Mouse (Mus musculus) right cerebral cortex, adult 2 months (tissue): ENCODE measurements around the gene Vmn2r110.

Experiments
- DNase-seq, 2 experiments: peaks; one replicate each; pipeline ENCODE4 v3.0.0; 2021 to 2022; ENCODE audit warnings: low spot score in 2 of 2

Gene Vmn2r110

DNA sequence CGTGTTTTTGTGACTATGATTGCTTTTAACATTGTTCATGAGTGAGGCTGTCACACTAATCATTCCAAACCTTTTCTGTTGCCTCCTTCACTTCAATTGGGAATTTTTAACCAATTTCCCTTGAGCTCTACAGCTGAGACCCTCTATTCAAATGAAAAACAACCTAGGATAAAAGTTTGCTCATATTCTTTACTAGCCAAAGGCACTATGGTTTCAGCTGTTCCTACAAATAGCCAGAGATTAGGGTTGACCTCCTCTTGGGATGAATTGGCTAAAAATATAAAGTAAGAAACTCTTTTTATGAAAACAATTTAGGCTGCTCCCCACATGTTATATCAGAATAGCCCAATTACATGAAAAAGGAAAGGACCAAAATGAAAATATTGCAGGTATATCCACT is at the start of gene Vmn2r110:
Gene Vmn2r110, minus strand, starts transcription at position 101 of the 400 bp plus-strand sequence.
- no peak for DNase-seq

DNA sequence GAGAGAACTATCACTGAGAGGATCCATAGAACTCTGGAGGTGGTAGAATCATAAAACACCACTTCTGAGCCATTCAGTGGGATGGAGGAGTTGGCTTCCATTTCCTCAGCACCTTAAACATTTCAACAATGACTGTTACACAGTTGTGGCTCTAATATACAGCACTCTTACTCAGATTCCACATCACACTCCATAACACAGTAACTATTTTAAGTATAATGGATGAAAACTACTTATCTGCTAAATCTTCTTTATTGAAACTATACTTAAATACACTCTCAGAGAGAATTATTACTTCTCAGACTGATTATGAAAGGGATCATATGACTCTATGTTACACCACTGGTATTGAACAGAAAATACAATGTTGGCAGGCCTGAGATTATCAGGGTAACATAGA is 28.6 kb upstream of the Vmn2r110 start, which contains the start of gene Fpr-rs3:
Gene Fpr-rs3, minus strand, starts transcription at position 101 of the 400 bp plus-strand sequence.
- no peak for DNase-seq

DNA sequence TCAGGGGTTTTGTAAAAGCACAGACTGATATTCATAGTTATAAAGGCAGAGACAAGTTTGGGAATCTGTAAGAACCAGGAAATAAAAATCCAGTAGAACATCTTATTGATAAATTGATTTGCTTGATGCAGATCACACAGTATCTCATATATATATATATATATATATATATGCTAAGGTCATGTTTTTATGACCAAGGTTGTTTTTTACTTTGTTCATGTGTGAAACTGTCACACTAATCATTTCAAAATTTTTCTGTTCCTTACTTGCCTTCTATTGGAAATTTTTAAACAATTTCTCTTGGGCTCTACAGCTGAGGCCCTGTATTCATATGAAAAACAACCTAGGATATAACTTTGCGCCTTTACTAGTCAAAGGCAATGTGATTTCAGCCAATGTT is 31.6 kb downstream of the Vmn2r110 start, which contains the start of gene Vmn2r109:
Gene Vmn2r109, minus strand, starts transcription at position 101 of the 400 bp plus-strand sequence.
- no peak for DNase-seq
